Mouse (Mus musculus) myocyte (in vitro differentiated cells): ENCODE measurements around the gene Arhgap21. TPM values are rescaled to one million over a fixed set of nuclear protein-coding genes. Genes with fewer than 3 reads are reported as not detected.

Experiments
- H3K27me3 ChIP-seq: one replicate; pipeline ENCODE4 v1.6.1; 2011; ENCODE audit not compliant: control insufficient read depth, insufficient read depth, insufficient read length
- H3K36me3 ChIP-seq: one replicate; pipeline ENCODE4 v1.6.1; 2011; ENCODE audit not compliant: control insufficient read depth, insufficient read depth
- H3K4me2 ChIP-seq: one replicate; pipeline ENCODE4 v1.6.1; 2011; ENCODE audit warnings: low read depth, control low read depth
- H3K4me3 ChIP-seq: one replicate; pipeline ENCODE4 v1.5.1; 2011; ENCODE audit warnings: mild to moderate bottlenecking, control low read depth, moderate library complexity
- H3K79me2 ChIP-seq: one replicate; pipeline ENCODE4 v1.6.1; 2011; ENCODE audit not compliant: control insufficient read depth, insufficient read depth
- H3ac ChIP-seq: one replicate; pipeline ENCODE4 v1.6.1; 2011; ENCODE audit not compliant: control insufficient read depth, insufficient read length
- CEBPB ChIP-seq: IDR thresholded peaks from 2 replicates; pipeline ENCODE4 v1.6.1; 2011; ENCODE audit warnings: mild to moderate bottlenecking, moderate library complexity; ENCODE audit not compliant: poor library complexity, insufficient read depth, severe bottlenecking
- E2F4 ChIP-seq: IDR thresholded peaks from one replicate; pipeline ENCODE4 v1.6.1; 2011; ENCODE audit warnings: mild to moderate bottlenecking, control low read depth, moderate library complexity; ENCODE audit not compliant: insufficient read depth
- MAX ChIP-seq: IDR thresholded peaks from one replicate; pipeline ENCODE4 v1.6.1; 2011; ENCODE audit warnings: low read depth, mild to moderate bottlenecking, control low read depth
- MYOD1 ChIP-seq, 3 experiments: IDR thresholded peaks; one replicate each; pipeline ENCODE4 v1.6.1; 2011; ENCODE audit warnings: control low read depth in 2 of 3, low read depth in 2 of 3, mild to moderate bottlenecking in 2 of 3, moderate library complexity in 1 of 3; ENCODE audit not compliant: insufficient read length in 2 of 3, control insufficient read depth in 1 of 3
- MYOG ChIP-seq, 3 experiments: IDR thresholded peaks; one replicate each; pipeline ENCODE4 v1.6.1; 2011; ENCODE audit warnings: control low read depth in 2 of 3, low read depth in 2 of 3, mild to moderate bottlenecking in 2 of 3; ENCODE audit not compliant: insufficient read length in 2 of 3, control insufficient read depth in 1 of 3, insufficient read depth in 1 of 3
- POLR2A ChIP-seq: IDR thresholded peaks from one replicate; pipeline ENCODE4 v1.6.1; 2011; ENCODE audit warnings: low read depth, mild to moderate bottlenecking, control low read depth, moderate library complexity; ENCODE audit not compliant: insufficient read length
- POLR2AphosphoS2 ChIP-seq: IDR thresholded peaks from one replicate; pipeline ENCODE4 v1.6.1; 2011; ENCODE audit warnings: low read depth, control low read depth; ENCODE audit not compliant: insufficient read length
- REST ChIP-seq: IDR thresholded peaks from one replicate; pipeline ENCODE4 v1.6.1; 2011; ENCODE audit warnings: mild to moderate bottlenecking, control low read depth, moderate library complexity; ENCODE audit not compliant: insufficient read depth, insufficient read length
- SRF ChIP-seq: IDR thresholded peaks from one replicate; pipeline ENCODE4 v1.6.1; 2011; ENCODE audit warnings: low read depth; ENCODE audit not compliant: control insufficient read depth, insufficient read length
- TCF12 ChIP-seq: IDR thresholded peaks from one replicate; pipeline ENCODE4 v1.6.1; 2011; ENCODE audit warnings: mild to moderate bottlenecking, control low read depth; ENCODE audit not compliant: poor library complexity, insufficient read depth, severe bottlenecking
- TCF3 ChIP-seq: IDR thresholded peaks from one replicate; pipeline ENCODE4 v1.6.1; 2011; ENCODE audit warnings: low read depth, control low read depth; ENCODE audit not compliant: insufficient read length
- USF1 ChIP-seq: IDR thresholded peaks from one replicate; pipeline ENCODE4 v1.6.1; 2011; ENCODE audit warnings: low read depth, mild to moderate bottlenecking, control low read depth, moderate library complexity
- polyA plus RNA-seq: library from polyadenylated mRNA; unstranded; fragments of >200 nt; fragmentation: generic; extraction: Trizol; gene quantifications from one replicate; pipeline ENCODE4 v1.2.1, GENCODE M21; 2012; ENCODE audit warnings: missing spikeins

Arhgap21 gene
- polyA plus RNA-seq: 18.0 TPM

- Histone ChIP-seq H3K36me3 (no peaks in the 10 kb centered on the region), H3ac (peak within 1 kb of the TSS; percentile 98), H3K4me2 (peak within 1 kb of the TSS; percentile 96), H3K27me3 (no peaks in the 10 kb centered on the region), H3K79me2 (peaks cover 43% of the 10 kb centered on the region), H3K4me3 (peak within 1 kb of the TSS; percentile 49)
- no peak for TF ChIP-seq MYOG (IDR thresholded peaks at IDR 0.05; ENCODE audit: control insufficient read depth in 1 of 3, insufficient read depth in 1 of 3, insufficient read length in 2 of 3, low read depth in 2 of 3)
- TF ChIP-seq USF1: no peak
- no peak for TF ChIP-seq SRF
- no peak for TF ChIP-seq MYOD1 (IDR thresholded peaks at IDR 0.05; ENCODE audit: control insufficient read depth in 1 of 3, insufficient read length in 2 of 3, low read depth in 2 of 3)
- TF ChIP-seq MAX: no peak
- peak; percentile 30 for TF ChIP-seq POLR2A
Observed at GRCm38 (mm10) chr2:20968441-20969200, at the start of gene Arhgap21. TSS of gene Arhgap21 (minus strand) at chr2:20968881.

GRCm38 (mm10) chr2:21016589-21016988, 47.9 kb upstream of the Arhgap21 start:
- Histone ChIP-seq H3K27me3 (peaks cover 4% of the 10 kb centered on the region), H3K4me2 (no peak overlapping the region), H3K4me3 (no peak overlapping the region), H3K36me3 (no peaks in the 10 kb centered on the region), H3ac (no peak overlapping the region), H3K79me2 (no peaks in the 10 kb centered on the region)
- TF ChIP-seq E2F4 (no peak), MAX (no peak), POLR2A (no peak), TCF12 (no peak), SRF (no peak), USF1 (no peak), MYOG (IDR thresholded peaks at IDR 0.05; ENCODE audit: control insufficient read depth in 1 of 3, insufficient read depth in 1 of 3, insufficient read length in 2 of 3, low read depth in 2 of 3) (no peak), TCF3 (no peak), POLR2AphosphoS2 (no peak), REST (no peak), MYOD1 (IDR thresholded peaks at IDR 0.05; ENCODE audit: control insufficient read depth in 1 of 3, insufficient read length in 2 of 3, low read depth in 2 of 3) (no peak), CEBPB (no peak)

- Histone ChIP-seq H3K79me2 (no peaks in the 10 kb centered on the region), H3K4me2 (no peak overlapping the region), H3K36me3 (no peaks in the 10 kb centered on the region), H3K27me3 (peaks cover 4% of the 10 kb centered on the region), H3ac (no peak overlapping the region), H3K4me3 (no peak overlapping the region)
- no peak for TF ChIP-seq CEBPB
- no peak for TF ChIP-seq SRF
- no peak for TF ChIP-seq MAX
- no peak for TF ChIP-seq POLR2A
- TF ChIP-seq REST: no peak
- no peak for TF ChIP-seq POLR2AphosphoS2
- no peak for TF ChIP-seq MYOD1 (IDR thresholded peaks at IDR 0.05; ENCODE audit: control insufficient read depth in 1 of 3, insufficient read length in 2 of 3, low read depth in 2 of 3)
- TF ChIP-seq USF1: no peak
- no peak for TF ChIP-seq E2F4
- TF ChIP-seq MYOG (IDR thresholded peaks at IDR 0.05; ENCODE audit: control insufficient read depth in 1 of 3, insufficient read depth in 1 of 3, insufficient read length in 2 of 3, low read depth in 2 of 3): no peak
- TF ChIP-seq TCF3: no peak
- TF ChIP-seq TCF12: no peak
Observed at GRCm38 (mm10) chr2:21010806-21011397, 42.2 kb upstream of the Arhgap21 start.

GRCm38 (mm10) chr2:21010219-21010618, 41.5 kb upstream of the Arhgap21 start:
- H3K79me2 ChIP-seq: no peaks in the 10 kb centered on the region
- no peaks in the 10 kb centered on the region for H3K36me3 ChIP-seq
- TF ChIP-seq POLR2A: no peak
- no peak for TF ChIP-seq MYOG (IDR thresholded peaks at IDR 0.05; ENCODE audit: control insufficient read depth in 1 of 3, insufficient read depth in 1 of 3, insufficient read length in 2 of 3, low read depth in 2 of 3)
- H3ac ChIP-seq: no peak overlapping the region
- H3K4me2 ChIP-seq: no peak overlapping the region
- peaks cover 4% of the 10 kb centered on the region for H3K27me3 ChIP-seq
- no peak overlapping the region for H3K4me3 ChIP-seq
